Mouse (Mus musculus): ENCODE results near the gene Cacna2d2. TPM values are rescaled to one million over a fixed set of nuclear protein-coding genes. Genes with fewer than 3 reads are reported as not detected.
A peak's percentile ranks its signal among the peaks of the same experiment; 100 is the strongest.

Gene Cacna2d2
- polyA plus RNA-seq, 1 experiment = not detected

DNA sequence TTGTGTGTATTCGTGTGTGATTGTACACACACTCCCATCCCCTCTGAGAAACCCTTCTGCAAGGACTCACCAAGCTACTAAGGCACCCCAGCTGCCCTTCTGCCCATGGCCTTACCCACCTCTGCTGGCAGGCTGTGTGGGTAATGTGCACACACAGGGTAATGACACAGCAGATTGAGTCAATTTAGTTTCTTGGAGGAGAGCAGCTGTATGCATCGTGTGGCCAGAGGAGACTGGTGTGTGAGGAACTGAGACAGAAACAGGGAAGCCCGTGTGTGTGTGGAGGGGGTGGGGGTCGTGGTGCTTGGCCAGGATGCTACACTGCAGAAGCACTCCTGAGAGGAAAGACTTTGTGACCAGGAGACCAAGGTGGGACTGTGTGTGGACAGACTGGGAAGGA, 27.0 kb upstream of the Cacna2d2 start:
- no peaks in the 10 kb centered on the region for H3K36me3 ChIP-seq (replicated peaks; ENCODE audit: low read length)
- no peak for TF ChIP-seq GATA1 (IDR thresholded peaks at IDR 0.05; ENCODE audit: borderline replicate concordance, low read length)
- no peak for TF ChIP-seq FLI1 (IDR thresholded peaks at IDR 0.05; ENCODE audit: low read length)
- H3K27me3 ChIP-seq (replicated peaks) = peaks cover 67% of the 10 kb centered on the region
- H3K4me3 ChIP-seq (replicated peaks) = peak overlapping the region; percentile 39
- H3K4me1 ChIP-seq = peaks cover 48% of the 10 kb centered on the region
- H3K9me3 ChIP-seq = no peaks in the 10 kb centered on the region

DNA sequence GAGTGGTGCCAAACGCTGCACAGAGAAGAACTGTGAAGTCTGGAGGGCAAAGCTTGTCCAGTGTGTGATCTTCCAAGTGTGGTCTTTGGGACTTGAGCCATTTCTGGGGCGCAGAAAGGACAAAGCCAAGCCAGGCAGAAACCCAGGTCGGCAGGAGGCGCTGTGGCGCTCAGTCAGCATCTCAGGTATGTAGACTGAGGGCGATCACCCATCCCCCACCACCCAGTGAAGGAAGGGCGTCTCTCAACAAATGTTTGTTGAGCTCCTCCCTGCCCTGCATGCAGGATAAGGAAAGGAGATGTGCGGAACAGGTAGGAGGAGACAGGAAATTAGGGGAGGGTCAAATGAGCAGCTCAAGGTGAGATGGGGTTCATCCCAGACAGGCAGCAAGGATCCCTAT, 24.8 kb upstream of the Cacna2d2 start:
- Histone ChIP-seq H3K27me3 (replicated peaks) (peaks cover 72% of the 10 kb centered on the region), H3K4me1 (peaks cover 47% of the 10 kb centered on the region), H3K4me3 (replicated peaks) (no peak overlapping the region), H3K36me3 (replicated peaks; ENCODE audit: low read length) (no peaks in the 10 kb centered on the region), H3K9me3 (no peaks in the 10 kb centered on the region)
- TF ChIP-seq GATA1 (IDR thresholded peaks at IDR 0.05; ENCODE audit: borderline replicate concordance, low read length) (no peak), FLI1 (IDR thresholded peaks at IDR 0.05; ENCODE audit: low read length) (no peak)

DNA sequence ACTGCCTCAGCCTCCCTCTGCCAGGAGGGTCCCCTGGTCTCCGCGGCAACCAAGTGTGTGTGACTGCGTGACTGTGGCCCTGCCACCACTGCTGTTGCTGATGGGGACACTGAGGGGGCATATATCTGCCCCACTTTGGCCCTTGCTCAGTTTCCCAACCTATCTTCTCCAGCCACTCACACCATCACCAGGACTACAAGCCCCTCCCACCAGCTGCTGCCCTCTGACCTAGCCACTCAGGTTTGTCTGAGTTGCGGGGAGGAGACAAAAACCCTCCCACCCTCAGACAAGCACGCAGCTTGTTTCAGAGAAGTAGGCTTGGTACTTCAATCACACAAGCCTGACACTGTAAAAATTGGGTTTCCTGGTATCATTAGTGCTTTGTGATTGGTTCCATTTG, 24.0 kb upstream of the Cacna2d2 start:
- Histone ChIP-seq H3K36me3 (replicated peaks; ENCODE audit: low read length) (no peaks in the 10 kb centered on the region), H3K4me3 (replicated peaks) (no peak overlapping the region), H3K4me1 (peaks cover 40% of the 10 kb centered on the region), H3K27me3 (replicated peaks) (peaks cover 77% of the 10 kb centered on the region), H3K9me3 (no peaks in the 10 kb centered on the region; the same call in 1 of the 2 replicates)
- TF ChIP-seq GATA1 (IDR thresholded peaks at IDR 0.05; ENCODE audit: borderline replicate concordance, low read length) = no peak
- no peak for TF ChIP-seq FLI1 (IDR thresholded peaks at IDR 0.05; ENCODE audit: low read length)

DNA sequence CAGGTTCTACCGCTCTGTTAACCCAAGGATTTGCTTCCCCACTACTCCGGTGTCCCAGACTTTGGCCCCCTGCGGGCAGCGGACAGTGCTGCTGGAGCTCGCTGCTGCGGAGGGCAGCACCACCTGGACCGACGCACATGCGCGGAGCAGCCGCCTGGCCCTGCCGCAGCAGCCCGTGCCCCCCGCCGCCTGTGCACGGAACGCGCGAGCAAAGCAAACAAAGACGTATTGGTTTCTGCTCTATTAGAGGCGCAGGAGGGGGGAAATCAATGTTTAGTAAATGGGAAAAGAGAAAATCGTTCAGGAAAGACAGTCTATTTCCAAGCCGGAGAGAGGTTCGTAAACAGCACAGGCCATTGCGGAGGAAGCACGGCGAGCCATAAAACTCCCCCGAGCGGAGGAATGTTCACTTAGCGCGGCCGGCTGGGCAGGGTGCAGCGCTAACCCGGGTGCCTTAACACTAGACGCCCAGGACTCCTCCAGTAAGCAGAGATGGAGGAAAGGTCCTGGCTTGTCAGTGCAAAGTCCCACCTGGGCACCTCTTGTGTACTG, 21.4 kb upstream of the Cacna2d2 start:
- TF ChIP-seq FLI1 (IDR thresholded peaks at IDR 0.05; ENCODE audit: low read length) (no peak), GATA1 (IDR thresholded peaks at IDR 0.05; ENCODE audit: borderline replicate concordance, low read length) (no peak)
- H3K27me3 ChIP-seq (replicated peaks) = peaks cover 88% of the 10 kb centered on the region
- H3K4me3 ChIP-seq (replicated peaks) = peak overlapping the region; percentile 5
- peaks cover 24% of the 10 kb centered on the region for H3K4me1 ChIP-seq
- peaks cover 4% of the 10 kb centered on the region; the same call in 1 of the 2 replicates for H3K9me3 ChIP-seq
- no peaks in the 10 kb centered on the region for H3K36me3 ChIP-seq (replicated peaks; ENCODE audit: low read length)

DNA sequence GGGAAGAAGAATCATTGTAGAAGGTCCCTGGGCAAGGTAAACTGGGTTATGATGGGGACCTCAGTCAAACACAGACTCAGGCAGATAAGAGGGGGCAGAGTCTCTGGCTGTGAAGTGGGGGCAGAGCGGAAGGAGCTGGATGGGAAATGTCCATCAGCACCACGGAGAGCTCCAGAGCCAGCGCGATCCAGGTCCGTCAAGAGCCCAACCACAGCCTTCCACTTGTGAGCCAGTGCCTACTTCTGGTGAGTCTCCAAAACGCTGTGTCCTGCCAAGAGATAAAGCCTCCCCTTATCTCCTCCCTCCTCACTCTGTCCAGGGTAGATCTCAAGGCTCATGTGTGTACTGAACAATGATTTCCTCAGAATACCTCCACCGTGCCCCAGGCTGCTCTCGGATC, 17.7 kb upstream of the Cacna2d2 start:
- TF ChIP-seq FLI1 (IDR thresholded peaks at IDR 0.05; ENCODE audit: low read length) (no peak), GATA1 (IDR thresholded peaks at IDR 0.05; ENCODE audit: borderline replicate concordance, low read length) (no peak)
- H3K27me3 ChIP-seq (replicated peaks) = peaks cover 93% of the 10 kb centered on the region
- peaks cover 5% of the 10 kb centered on the region; the same call in 1 of the 2 replicates for H3K4me1 ChIP-seq
- peaks cover 4% of the 10 kb centered on the region; the same call in 1 of the 2 replicates for H3K9me3 ChIP-seq
- H3K4me3 ChIP-seq (replicated peaks) = no peak overlapping the region
- H3K36me3 ChIP-seq (replicated peaks; ENCODE audit: low read length) = no peaks in the 10 kb centered on the region

DNA sequence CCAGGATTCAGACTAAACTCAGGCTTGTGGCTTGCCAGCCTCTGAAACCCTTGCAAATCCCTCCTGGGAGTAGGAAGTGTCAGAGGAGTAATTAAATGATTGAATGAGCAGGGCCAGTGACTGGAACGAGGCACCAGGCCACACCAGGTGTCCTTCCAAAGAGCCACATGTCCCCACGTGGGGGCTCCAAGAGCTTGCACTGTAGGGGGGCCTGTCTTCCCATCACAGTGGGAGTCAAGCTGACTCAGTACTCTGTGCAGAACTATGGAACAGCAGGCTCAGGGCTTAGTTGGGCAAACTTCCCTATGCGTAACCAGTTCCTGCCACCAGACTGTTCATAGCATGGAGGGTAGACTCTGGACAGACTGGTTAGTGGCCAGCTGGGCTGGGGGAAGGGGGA, 15.0 kb upstream of the Cacna2d2 start:
- H3K4me1 ChIP-seq = no peaks in the 10 kb centered on the region
- peaks cover 4% of the 10 kb centered on the region; the same call in 1 of the 2 replicates for H3K9me3 ChIP-seq
- no peaks in the 10 kb centered on the region for H3K36me3 ChIP-seq (replicated peaks; ENCODE audit: low read length)
- no peak overlapping the region for H3K4me3 ChIP-seq (replicated peaks)
- peaks cover 91% of the 10 kb centered on the region for H3K27me3 ChIP-seq (replicated peaks)
- TF ChIP-seq FLI1 (IDR thresholded peaks at IDR 0.05; ENCODE audit: low read length) = no peak
- TF ChIP-seq GATA1 (IDR thresholded peaks at IDR 0.05; ENCODE audit: borderline replicate concordance, low read length) = no peak

DNA sequence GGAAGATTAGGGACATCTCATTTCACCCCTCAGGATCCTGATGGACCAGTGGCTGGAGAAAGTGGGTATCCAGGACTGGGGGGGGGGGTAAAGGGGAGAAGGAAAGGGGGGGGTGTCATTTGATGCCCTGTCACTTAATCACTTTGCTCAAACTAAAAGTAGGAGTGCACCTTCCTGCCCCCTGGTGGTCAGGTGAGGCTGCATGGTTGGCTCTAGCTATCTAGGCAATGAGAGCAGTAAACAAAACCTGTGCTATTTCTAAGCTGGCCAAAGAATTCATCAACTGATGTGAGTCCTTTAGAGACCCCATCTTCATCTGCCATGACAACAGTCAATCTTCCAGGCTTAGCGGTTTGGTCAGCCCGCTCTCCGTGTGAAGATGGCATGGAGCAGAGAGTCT, 12.7 kb upstream of the Cacna2d2 start:
- TF ChIP-seq GATA1 (IDR thresholded peaks at IDR 0.05; ENCODE audit: borderline replicate concordance, low read length) (no peak), FLI1 (IDR thresholded peaks at IDR 0.05; ENCODE audit: low read length) (no peak)
- no peak overlapping the region for H3K4me3 ChIP-seq (replicated peaks)
- H3K9me3 ChIP-seq = no peaks in the 10 kb centered on the region
- no peaks in the 10 kb centered on the region for H3K36me3 ChIP-seq (replicated peaks; ENCODE audit: low read length)
- no peaks in the 10 kb centered on the region for H3K4me1 ChIP-seq
- H3K27me3 ChIP-seq (replicated peaks) = peaks cover 87% of the 10 kb centered on the region

DNA sequence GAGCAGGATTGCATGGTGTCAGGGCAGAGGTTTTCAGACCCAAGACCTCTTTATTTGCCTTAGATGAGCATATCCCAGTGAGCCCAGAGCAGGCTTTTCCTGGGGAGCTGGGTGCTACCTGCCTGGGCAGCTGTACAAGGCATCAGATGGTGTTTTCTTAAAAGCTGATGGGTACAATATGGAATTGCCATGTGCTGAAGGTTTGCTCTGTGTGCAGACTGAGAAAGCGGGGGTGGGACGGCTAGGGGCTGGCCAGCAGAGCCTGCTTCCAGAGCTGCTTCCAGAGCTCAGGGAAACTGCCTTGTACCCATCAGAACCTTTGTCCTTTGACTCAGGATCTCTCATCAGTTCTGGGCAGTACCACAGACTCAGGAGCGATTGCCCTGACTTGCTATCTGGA, 11.7 kb upstream of the Cacna2d2 start:
- TF ChIP-seq GATA1 (IDR thresholded peaks at IDR 0.05; ENCODE audit: borderline replicate concordance, low read length) (no peak), FLI1 (IDR thresholded peaks at IDR 0.05; ENCODE audit: low read length) (no peak)
- H3K36me3 ChIP-seq (replicated peaks; ENCODE audit: low read length) = no peaks in the 10 kb centered on the region
- no peak overlapping the region for H3K4me3 ChIP-seq (replicated peaks)
- H3K27me3 ChIP-seq (replicated peaks) = peaks cover 83% of the 10 kb centered on the region
- no peaks in the 10 kb centered on the region for H3K9me3 ChIP-seq
- H3K4me1 ChIP-seq = no peaks in the 10 kb centered on the region

DNA sequence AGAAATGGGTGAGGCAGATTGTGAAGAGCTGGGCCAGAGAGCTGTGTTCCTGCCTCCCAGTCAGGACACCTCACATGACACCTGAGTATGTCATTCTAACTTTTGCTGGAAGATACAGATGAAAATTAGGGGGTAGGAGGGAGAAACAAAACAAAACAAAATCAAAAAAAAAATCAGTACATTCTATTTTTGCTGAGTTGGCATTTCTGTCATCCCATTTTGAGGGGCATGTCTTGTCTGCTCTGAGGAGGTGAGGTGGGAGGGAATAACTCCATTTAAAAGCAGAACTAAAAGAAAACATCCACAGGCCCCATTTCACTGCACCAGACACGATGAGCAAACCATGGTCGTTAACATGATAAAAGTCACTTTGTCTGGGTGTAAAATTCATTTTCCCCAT, 11.1 kb upstream of the Cacna2d2 start:
- TF ChIP-seq FLI1 (IDR thresholded peaks at IDR 0.05; ENCODE audit: low read length) = no peak
- no peak for TF ChIP-seq GATA1 (IDR thresholded peaks at IDR 0.05; ENCODE audit: borderline replicate concordance, low read length)
- Histone ChIP-seq H3K9me3 (no peaks in the 10 kb centered on the region), H3K4me3 (replicated peaks) (no peak overlapping the region), H3K4me1 (no peaks in the 10 kb centered on the region), H3K27me3 (replicated peaks) (peaks cover 83% of the 10 kb centered on the region), H3K36me3 (replicated peaks; ENCODE audit: low read length) (no peaks in the 10 kb centered on the region)

DNA sequence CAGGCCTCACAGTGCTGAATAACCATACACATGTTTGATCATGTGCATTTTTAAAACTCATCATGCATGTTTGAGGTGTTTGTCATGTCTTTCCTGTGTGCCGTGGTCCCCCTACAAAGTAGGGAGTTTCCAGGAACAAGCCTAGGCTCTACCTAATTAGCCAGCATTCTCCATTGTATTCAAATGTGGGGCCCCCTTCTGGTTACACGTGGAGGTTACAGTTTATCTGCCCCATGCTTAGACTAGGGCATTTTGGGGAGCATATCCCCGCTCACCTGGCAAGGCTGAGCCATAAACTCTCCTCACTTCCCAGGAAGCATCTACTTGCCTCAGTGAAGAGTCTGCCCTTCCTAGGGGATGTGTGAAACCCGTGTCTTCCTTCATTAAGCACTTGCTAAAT, 3.0 kb upstream of the Cacna2d2 start:
- H3K4me1 ChIP-seq = peaks cover 8% of the 10 kb centered on the region; the same call in 1 of the 2 replicates
- H3K9me3 ChIP-seq = no peaks in the 10 kb centered on the region
- TF ChIP-seq GATA1 (IDR thresholded peaks at IDR 0.05; ENCODE audit: borderline replicate concordance, low read length) = no peak
- no peak for TF ChIP-seq FLI1 (IDR thresholded peaks at IDR 0.05; ENCODE audit: low read length)
- H3K36me3 ChIP-seq (replicated peaks; ENCODE audit: low read length) = no peaks in the 10 kb centered on the region
- peaks cover 83% of the 10 kb centered on the region for H3K27me3 ChIP-seq (replicated peaks)
- no peak overlapping the region for H3K4me3 ChIP-seq (replicated peaks)

All from megakaryocyte, embryonic 14.5 days (primary cell).